Mouse (Mus musculus): ENCODE data around the gene Rabgef1. TPM values are rescaled to one million over a fixed set of nuclear protein-coding genes. Genes with fewer than 3 reads are reported as not detected.

The Rabgef1 gene
- polyA plus RNA-seq, 1 experiment from 2014 or later: 22.0 TPM

GRCm38 (mm10) chr5:130180362-130180761 lies 8.8 kb downstream of the Rabgef1 start:
- WGBS (ENCODE audit: insufficient replicate concordance): 65% methylated on average over 7 of the region's 7 CpGs
- Histone ChIP-seq H3K27ac (ENCODE audit: low read depth, low read length) (no peak overlapping the region), H3K4me2 (no peak overlapping the region), H3K36me3 (ENCODE audit: control insufficient read depth, insufficient read depth, low read length) (no peaks in the 10 kb centered on the region), H3K9ac (ENCODE audit: low read depth, low read length) (no peak overlapping the region), H3K27me3 (ENCODE audit: control insufficient read depth, insufficient read depth, low read length) (no peaks in the 10 kb centered on the region), H3K9me3 (replicated peaks; ENCODE audit: control insufficient read depth, low read length) (no peaks in the 10 kb centered on the region), H3K4me3 (ENCODE audit: low read depth, low read length) (no peak overlapping the region), H3K4me1 (ENCODE audit: control insufficient read depth, insufficient read depth, low read length) (peaks cover 16% of the 10 kb centered on the region)
- ATAC-seq (replicated peaks; ENCODE audit: insufficient number of reproducible peaks, low FRiP score, low TSS enrichment): no peak

DNA sequence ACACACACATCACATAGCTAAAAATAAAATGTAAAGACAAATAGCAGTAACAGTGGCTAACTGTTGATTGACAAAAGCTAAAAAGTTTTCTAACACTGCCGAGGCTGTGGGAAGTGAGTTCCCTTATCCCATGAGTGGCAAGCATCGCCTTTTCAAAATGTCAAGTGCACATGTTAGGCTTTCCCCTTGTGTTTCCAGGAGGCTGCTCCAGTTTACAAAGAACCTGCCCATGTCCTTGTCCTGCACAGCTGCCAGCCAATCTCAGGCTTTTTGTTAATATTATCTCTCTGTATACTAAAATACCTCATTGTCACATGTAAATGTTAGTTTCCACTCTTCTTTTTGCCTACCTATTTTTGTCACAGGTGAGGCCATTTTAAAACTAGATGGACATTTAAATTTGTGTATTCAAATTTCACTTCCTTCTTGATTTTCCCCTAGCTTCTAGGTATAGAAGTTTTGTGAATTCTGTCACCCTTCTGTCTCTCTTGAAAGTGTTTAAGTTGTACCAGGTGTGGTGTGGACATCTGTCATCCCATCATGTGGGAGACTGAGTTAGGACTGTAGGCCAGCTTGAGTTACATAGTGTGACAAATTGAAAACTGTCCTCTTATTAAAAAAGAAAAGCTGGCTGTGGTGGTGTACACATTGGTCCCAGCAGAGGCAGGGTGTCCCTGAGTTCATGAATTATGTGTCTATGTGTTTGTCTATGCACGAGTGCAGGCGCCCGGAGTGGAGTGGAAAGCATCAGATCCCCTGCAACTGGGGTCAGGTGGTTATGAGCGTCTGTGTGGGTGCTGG lies 10.3 kb downstream of the Rabgef1 start:
- 81% methylated on average over 6 of the region's 6 CpGs for whole genome bisulfite sequencing (ENCODE audit: insufficient replicate concordance)
- Histone ChIP-seq H3K36me3 (ENCODE audit: control insufficient read depth, insufficient read depth, low read length) (no peaks in the 10 kb centered on the region), H3K27ac (ENCODE audit: low read depth, low read length) (no peak overlapping the region), H3K9ac (ENCODE audit: low read depth, low read length) (no peak overlapping the region), H3K4me3 (ENCODE audit: low read depth, low read length) (no peak overlapping the region), H3K4me1 (ENCODE audit: control insufficient read depth, insufficient read depth, low read length) (peaks cover 16% of the 10 kb centered on the region), H3K9me3 (replicated peaks; ENCODE audit: control insufficient read depth, low read length) (no peaks in the 10 kb centered on the region), H3K27me3 (ENCODE audit: control insufficient read depth, insufficient read depth, low read length) (no peaks in the 10 kb centered on the region), H3K4me2 (no peak overlapping the region)
- no peak for ATAC-seq (replicated peaks; ENCODE audit: insufficient number of reproducible peaks, low FRiP score, low TSS enrichment)

DNA sequence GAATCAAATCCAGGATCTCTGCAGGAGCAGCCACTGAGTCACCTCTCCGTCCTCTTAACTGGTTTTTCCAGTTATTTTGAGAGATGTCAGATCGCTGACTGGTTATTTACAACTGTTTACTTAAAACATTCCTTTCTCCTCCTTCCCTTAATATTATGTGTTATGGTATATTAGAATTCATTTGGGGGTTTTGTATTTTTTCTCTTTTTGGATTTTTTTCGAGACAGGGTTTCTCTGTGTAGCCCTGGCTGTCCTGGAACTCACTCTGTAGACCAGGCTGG lies 10.9 kb downstream of the Rabgef1 start:
- Histone ChIP-seq H3K27me3 (ENCODE audit: control insufficient read depth, insufficient read depth, low read length) (no peaks in the 10 kb centered on the region), H3K4me2 (no peak overlapping the region), H3K4me3 (ENCODE audit: low read depth, low read length) (no peak overlapping the region), H3K4me1 (ENCODE audit: control insufficient read depth, insufficient read depth, low read length) (peaks cover 16% of the 10 kb centered on the region), H3K9ac (ENCODE audit: low read depth, low read length) (no peak overlapping the region), H3K27ac (ENCODE audit: low read depth, low read length) (no peak overlapping the region), H3K36me3 (ENCODE audit: control insufficient read depth, insufficient read depth, low read length) (no peaks in the 10 kb centered on the region), H3K9me3 (replicated peaks; ENCODE audit: control insufficient read depth, low read length) (no peaks in the 10 kb centered on the region)
- 87% methylated on average over 3 of the region's 3 CpGs for WGBS (ENCODE audit: insufficient replicate concordance)
- ATAC-seq (replicated peaks; ENCODE audit: insufficient number of reproducible peaks, low FRiP score, low TSS enrichment): no peak

GRCm38 (mm10) chr5:130184193-130184856 lies 12.7 kb downstream of the Rabgef1 start:
- H3K4me3 ChIP-seq (ENCODE audit: low read depth, low read length): no peak overlapping the region
- H3K9ac ChIP-seq (ENCODE audit: low read depth, low read length): no peak overlapping the region
- no peaks in the 10 kb centered on the region for H3K27me3 ChIP-seq (ENCODE audit: control insufficient read depth, insufficient read depth, low read length)
- H3K27ac ChIP-seq (ENCODE audit: low read depth, low read length): no peak overlapping the region
- H3K9me3 ChIP-seq (replicated peaks; ENCODE audit: control insufficient read depth, low read length): no peaks in the 10 kb centered on the region
- H3K36me3 ChIP-seq (ENCODE audit: control insufficient read depth, insufficient read depth, low read length): no peaks in the 10 kb centered on the region
- H3K4me2 ChIP-seq: no peak overlapping the region
- no peak for ATAC-seq (replicated peaks; ENCODE audit: insufficient number of reproducible peaks, low FRiP score, low TSS enrichment)
- 75% methylated on average over 9 of the region's 9 CpGs for WGBS (ENCODE audit: insufficient replicate concordance)
- H3K4me1 ChIP-seq (ENCODE audit: control insufficient read depth, insufficient read depth, low read length): peaks cover 9% of the 10 kb centered on the region

DNA sequence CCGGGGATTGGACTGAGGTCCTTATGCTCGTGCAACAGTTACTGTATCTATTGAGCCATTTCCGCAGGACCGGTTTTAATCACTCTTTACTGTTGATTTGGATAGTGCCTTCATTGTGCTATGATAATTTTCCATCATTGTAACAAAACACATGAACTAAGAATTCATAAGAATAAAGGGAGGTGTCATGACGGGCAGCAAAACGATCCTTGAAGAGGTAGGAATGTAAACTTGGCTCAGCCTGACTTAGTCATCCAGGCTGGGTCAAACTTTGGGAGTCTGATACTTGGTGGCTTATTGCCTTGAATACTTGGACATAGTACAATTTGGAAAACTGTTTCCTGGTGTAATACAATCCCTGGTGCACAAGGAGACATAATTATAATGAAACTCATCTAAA lies 13.7 kb downstream of the Rabgef1 start:
- 85% methylated on average over 6 of the region's 6 CpGs for WGBS (ENCODE audit: insufficient replicate concordance)
- Histone ChIP-seq H3K4me1 (ENCODE audit: control insufficient read depth, insufficient read depth, low read length) (peaks cover 7% of the 10 kb centered on the region; the same call in 1 of the 2 replicates), H3K27me3 (ENCODE audit: control insufficient read depth, insufficient read depth, low read length) (no peaks in the 10 kb centered on the region), H3K36me3 (ENCODE audit: control insufficient read depth, insufficient read depth, low read length) (peaks cover 8% of the 10 kb centered on the region), H3K4me3 (ENCODE audit: low read depth, low read length) (no peak overlapping the region), H3K9ac (ENCODE audit: low read depth, low read length) (no peak overlapping the region), H3K27ac (ENCODE audit: low read depth, low read length) (no peak overlapping the region), H3K9me3 (replicated peaks; ENCODE audit: control insufficient read depth, low read length) (no peaks in the 10 kb centered on the region), H3K4me2 (no peak overlapping the region)
- ATAC-seq (replicated peaks; ENCODE audit: insufficient number of reproducible peaks, low FRiP score, low TSS enrichment): no peak

- Histone ChIP-seq H3K4me3 (ENCODE audit: low read depth, low read length) (no peak overlapping the region), H3K27me3 (ENCODE audit: control insufficient read depth, insufficient read depth, low read length) (no peaks in the 10 kb centered on the region), H3K27ac (ENCODE audit: low read depth, low read length) (no peak overlapping the region), H3K36me3 (ENCODE audit: control insufficient read depth, insufficient read depth, low read length) (peaks cover 10% of the 10 kb centered on the region), H3K4me1 (ENCODE audit: control insufficient read depth, insufficient read depth, low read length) (peaks cover 7% of the 10 kb centered on the region; the same call in 1 of the 2 replicates), H3K9ac (ENCODE audit: low read depth, low read length) (no peak overlapping the region), H3K9me3 (replicated peaks; ENCODE audit: control insufficient read depth, low read length) (no peaks in the 10 kb centered on the region), H3K4me2 (no peak overlapping the region)
- no peak for ATAC-seq (replicated peaks; ENCODE audit: insufficient number of reproducible peaks, low FRiP score, low TSS enrichment)
- WGBS (ENCODE audit: insufficient replicate concordance): 71% methylated on average over 7 of the region's 7 CpGs
These were observed 15.8 kb downstream of the Rabgef1 start for GRCm38 (mm10) chr5:130187383-130187782.

GRCm38 (mm10) chr5:130190909-130191308 lies 19.3 kb downstream of the Rabgef1 start:
- Histone ChIP-seq H3K4me2 (no peak overlapping the region), H3K4me3 (ENCODE audit: low read depth, low read length) (no peak overlapping the region), H3K9me3 (replicated peaks; ENCODE audit: control insufficient read depth, low read length) (no peaks in the 10 kb centered on the region), H3K36me3 (ENCODE audit: control insufficient read depth, insufficient read depth, low read length) (peaks cover 10% of the 10 kb centered on the region), H3K27ac (ENCODE audit: low read depth, low read length) (no peak overlapping the region), H3K9ac (ENCODE audit: low read depth, low read length) (no peak overlapping the region), H3K4me1 (ENCODE audit: control insufficient read depth, insufficient read depth, low read length) (peaks cover 2% of the 10 kb centered on the region), H3K27me3 (ENCODE audit: control insufficient read depth, insufficient read depth, low read length) (no peaks in the 10 kb centered on the region)
- ATAC-seq (replicated peaks; ENCODE audit: insufficient number of reproducible peaks, low FRiP score, low TSS enrichment): no peak
- WGBS (ENCODE audit: insufficient replicate concordance): 92% methylated on average over 6 of the region's 6 CpGs

- H3K27ac ChIP-seq (ENCODE audit: low read depth, low read length): no peak overlapping the region
- peaks cover 10% of the 10 kb centered on the region for H3K36me3 ChIP-seq (ENCODE audit: control insufficient read depth, insufficient read depth, low read length)
- H3K4me2 ChIP-seq: no peak overlapping the region
- H3K9me3 ChIP-seq (replicated peaks; ENCODE audit: control insufficient read depth, low read length): no peaks in the 10 kb centered on the region
- 63% methylated on average over 6 of the region's 6 CpGs for WGBS (ENCODE audit: insufficient replicate concordance)
- H3K27me3 ChIP-seq (ENCODE audit: control insufficient read depth, insufficient read depth, low read length): no peaks in the 10 kb centered on the region
- ATAC-seq (replicated peaks; ENCODE audit: insufficient number of reproducible peaks, low FRiP score, low TSS enrichment): peak; percentile 46
- H3K4me1 ChIP-seq (ENCODE audit: control insufficient read depth, insufficient read depth, low read length): peaks cover 11% of the 10 kb centered on the region
- H3K9ac ChIP-seq (ENCODE audit: low read depth, low read length): no peak overlapping the region
- H3K4me3 ChIP-seq (ENCODE audit: low read depth, low read length): no peak overlapping the region
These were observed 20.3 kb downstream of the Rabgef1 start for GRCm38 (mm10) chr5:130191865-130192264.

All from heart, embryonic 11.5 days (tissue).